Mouse (Mus musculus) lung, postnatal 0 days (tissue): Measurements from ENCODE around the gene Sptb.

Experiments
- CTCF ChIP-seq: IDR thresholded peaks from 2 replicates; pipeline ENCODE4 v1.5.1; 2016; ENCODE audit warnings: antibody characterized with exemption, mild to moderate bottlenecking
- EP300 ChIP-seq: IDR thresholded peaks from 2 replicates; pipeline ENCODE4 v1.6.1; 2016; ENCODE audit warnings: antibody characterized with exemption, mild to moderate bottlenecking, control low read depth

DNA sequence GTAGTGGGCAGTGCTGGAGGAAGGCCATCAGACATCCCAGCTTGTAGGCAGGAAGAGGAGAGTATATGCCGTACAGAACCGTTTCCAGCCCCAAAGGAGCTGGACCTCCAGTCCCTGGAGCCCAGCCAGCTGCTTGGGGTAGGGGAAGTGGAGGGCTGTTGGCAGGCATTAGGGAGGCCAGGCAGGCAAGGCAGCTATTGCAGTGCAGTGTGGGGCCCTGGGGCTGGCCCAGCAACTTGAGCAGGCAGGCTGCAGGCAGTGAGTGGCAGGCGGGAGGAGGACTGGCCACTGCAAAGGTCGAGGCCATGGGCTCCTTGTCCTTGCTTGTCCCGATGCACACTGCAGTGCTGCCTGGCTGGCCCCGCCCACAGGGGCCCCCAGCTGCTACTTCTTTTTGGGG lies 127.5 kb downstream of the Sptb start:
- TF ChIP-seq CTCF = no peak
- TF ChIP-seq EP300 = no peak
